Mouse (Mus musculus): Measurements from ENCODE around the gene Ric8b.
A peak's percentile ranks its signal among the peaks of the same experiment; 100 is the strongest.

Gene Ric8b

GRCm38 (mm10) chr10:84916810-84917730 lies at the start of gene Ric8b:
Ric8b (plus strand) TSS chr10:84917616.
- peak; percentile 95 for ATAC-seq (ENCODE audit: low TSS enrichment)

GRCm38 (mm10) chr10:84871285-84871684 lies 46.1 kb upstream of the Ric8b start:
- ATAC-seq (ENCODE audit: low TSS enrichment): no peak

DNA sequence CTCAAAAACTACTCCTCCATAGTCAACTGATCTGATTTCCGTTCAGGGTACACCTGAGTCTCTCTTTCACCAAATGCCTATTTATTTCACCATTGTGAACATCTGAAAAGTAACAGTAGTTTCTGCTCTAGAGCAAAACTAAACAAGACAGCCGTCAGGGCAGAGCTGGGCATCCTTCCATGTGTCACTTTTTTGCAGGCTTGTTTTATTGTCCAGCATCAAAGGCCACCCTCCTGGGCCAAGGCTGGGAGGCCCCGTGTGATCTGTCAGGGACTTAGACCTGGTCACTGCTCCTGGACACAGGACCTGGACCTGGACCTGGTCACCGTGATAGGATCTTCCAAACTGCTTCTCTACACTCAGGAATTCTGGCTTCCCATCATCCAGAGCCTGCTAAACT lies 45.5 kb upstream of the Ric8b start:
- ATAC-seq (ENCODE audit: low TSS enrichment): no peak

GRCm38 (mm10) chr10:84879823-84880571 lies 37.4 kb upstream of the Ric8b start:
- no peak for ATAC-seq (ENCODE audit: low TSS enrichment)

DNA sequence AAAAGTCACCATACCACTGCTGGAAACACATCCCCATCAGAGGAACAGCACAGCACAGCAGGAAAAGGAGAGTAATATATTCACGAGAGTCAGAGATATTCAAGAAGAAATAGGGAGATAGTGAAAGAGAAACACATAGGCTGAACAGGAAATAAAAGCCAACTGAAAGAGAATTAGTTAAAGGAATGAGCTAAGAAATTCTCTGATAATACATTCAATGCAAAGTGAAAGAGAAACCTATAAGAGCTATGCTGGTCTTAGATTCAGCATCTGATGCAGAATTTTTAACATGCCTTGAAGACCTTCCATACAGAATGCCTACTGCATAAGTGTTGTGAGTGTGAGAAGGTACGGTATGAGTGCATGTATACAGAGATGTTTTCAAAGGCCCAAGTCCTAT lies 34.9 kb upstream of the Ric8b start:
- no peak for ATAC-seq (ENCODE audit: low TSS enrichment)

DNA sequence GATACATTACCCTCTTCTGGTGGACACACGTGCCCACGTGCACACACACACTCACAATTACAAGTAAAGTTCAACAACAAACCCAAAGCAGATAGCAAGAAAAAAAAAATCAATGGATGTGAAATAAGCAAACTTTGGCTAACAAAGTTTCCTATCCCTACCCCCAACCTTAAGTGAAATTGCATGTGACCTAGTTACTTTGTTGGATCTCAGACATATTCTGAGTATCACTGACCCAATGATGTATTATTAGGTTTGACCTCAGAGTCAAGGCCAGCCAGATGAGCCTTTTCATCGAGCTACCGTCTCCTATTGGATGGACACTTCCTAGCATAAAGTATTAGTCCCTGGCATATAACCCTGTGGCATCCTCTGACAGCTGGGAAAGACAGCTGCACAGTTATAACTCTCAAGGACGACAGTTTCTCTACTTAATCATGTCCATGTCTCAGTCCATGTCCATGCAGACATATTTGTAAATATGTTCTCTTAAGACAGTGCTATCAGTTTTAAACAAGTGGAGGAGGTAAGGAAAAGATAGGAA lies 32.0 kb upstream of the Ric8b start:
- no peak for ATAC-seq (ENCODE audit: low TSS enrichment)

- no peak for ATAC-seq (ENCODE audit: low TSS enrichment)
Measured at GRCm38 (mm10) chr10:84886221-84886627, 31.2 kb upstream of the Ric8b start.

DNA sequence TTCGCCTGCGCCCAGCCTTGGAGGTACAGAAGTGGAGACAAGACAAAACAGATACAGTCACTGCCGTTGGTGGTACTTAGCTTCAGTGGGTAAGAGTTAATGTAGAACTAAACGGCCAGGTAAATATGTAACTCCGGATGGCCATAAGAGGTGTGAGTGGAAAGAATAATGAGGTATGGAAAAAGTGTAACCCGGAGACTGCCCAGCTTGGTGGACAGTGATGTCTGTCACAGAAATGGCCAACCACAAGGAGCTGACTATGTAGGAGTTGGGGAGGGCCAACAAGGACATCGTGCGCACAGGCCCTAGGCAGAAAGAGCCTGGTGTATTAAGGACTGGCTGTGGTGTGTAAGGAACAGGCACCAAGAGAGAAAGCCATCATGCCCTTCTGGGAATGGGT lies 30.6 kb upstream of the Ric8b start:
- no peak for ATAC-seq (ENCODE audit: low TSS enrichment)

DNA sequence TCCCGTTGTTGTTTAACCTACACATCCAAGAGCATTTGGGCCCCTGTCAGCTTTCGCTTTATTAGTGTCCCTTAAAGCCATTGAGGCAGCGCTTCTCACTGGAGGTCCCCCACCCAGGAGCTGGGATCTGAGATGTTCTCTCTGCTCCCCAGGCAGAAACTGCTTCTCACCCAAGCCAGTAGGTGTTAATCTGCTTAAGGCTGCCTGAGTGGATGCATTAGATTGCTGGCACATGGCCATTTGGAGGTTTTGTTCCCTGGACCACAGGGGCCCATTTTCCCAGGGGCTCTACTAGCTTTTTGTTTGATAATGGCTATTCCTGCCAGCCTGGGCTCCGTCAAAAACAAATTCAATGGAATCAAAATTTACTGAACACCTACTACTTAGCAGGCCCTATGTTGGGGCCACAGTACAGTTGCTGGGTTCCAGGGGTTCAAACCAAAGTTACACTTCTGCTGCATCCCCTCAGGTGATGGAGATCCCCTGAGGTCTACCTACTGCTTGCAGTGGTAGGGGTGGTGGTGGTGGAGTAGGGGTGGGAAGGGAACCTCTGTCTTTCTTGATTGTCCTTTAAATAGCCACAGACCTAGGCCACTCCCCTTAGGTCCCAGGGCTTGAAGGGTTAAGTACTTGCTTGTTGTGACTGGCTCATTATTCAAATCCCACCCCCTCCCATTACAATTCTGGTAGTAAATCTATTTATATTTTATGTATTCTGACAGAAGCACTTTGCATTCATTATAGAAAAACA lies 28.1 kb upstream of the Ric8b start:
- no peak for ATAC-seq (ENCODE audit: low TSS enrichment)

DNA sequence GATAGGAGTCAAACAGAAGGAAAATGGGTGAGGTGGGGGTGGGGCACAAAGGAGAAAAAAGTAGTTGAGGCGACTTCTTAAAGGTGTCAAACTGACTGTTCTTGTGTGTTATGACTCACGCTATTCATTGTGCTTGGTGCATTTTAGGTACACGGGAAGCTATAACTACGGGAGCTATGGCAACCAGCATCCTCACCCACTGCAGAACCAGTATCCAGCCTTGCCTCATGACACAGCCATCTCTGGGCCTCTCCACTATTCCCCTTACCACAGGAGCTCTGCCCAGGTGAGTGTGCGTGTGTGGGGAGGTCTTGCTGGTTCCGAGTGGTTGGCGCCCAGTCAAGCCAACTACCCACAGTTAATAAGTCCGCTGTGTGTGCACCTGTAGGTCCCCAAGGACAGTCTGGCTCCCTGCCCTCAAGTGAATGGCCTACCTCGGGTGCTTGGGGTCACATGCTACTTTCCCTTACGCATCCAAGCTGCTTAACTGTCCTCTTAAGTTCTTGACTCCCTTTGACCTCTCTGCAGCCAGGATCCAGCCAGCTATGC lies 21.5 kb upstream of the Ric8b start:
- ATAC-seq (ENCODE audit: low TSS enrichment): peak; percentile 82

GRCm38 (mm10) chr10:84896941-84897930 lies 20.2 kb upstream of the Ric8b start:
- peak; percentile 80 for ATAC-seq (ENCODE audit: low TSS enrichment)

DNA sequence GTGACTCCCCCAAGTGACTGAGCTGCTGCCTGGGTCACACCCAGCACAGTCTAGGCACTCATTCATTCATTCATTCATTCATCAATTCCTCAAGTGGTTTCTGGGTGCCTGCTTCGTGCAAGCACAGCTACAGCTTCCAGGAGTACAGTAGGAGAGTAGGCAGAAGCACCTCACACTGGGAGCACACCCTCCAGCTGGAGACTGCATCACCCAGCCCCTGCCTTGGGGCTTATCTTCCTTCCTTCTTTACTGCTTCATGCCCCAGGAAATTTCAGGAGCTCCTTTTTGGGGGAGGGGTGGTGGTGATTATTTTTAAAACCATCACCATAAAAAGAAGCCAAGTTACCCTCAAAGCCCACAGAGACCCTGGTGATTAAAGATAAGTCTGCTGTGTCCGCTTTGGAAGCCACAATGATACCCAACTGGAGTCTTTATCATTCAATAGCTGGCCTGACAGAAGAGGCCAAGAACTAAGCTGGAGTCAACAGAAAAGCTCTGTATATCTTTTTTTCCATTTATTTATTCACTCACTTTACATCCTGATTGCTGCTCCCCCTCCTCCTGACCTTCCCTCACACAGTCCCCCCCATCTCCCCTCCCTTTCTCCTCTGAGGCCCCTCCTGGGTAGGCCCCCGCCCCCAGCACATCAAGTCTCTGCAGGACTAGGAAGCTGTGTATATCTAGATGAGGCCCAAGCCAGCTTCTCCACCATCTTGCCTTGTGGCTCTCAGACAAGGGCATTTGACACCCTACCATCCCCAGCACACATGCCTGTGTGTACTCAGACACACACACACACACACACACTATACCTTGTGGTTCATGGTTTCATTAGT lies 19.1 kb upstream of the Ric8b start:
- no peak for ATAC-seq (ENCODE audit: low TSS enrichment)

GRCm38 (mm10) chr10:84901676-84902075 lies 15.7 kb upstream of the Ric8b start:
- no peak for ATAC-seq (ENCODE audit: low TSS enrichment)

- ATAC-seq (ENCODE audit: low TSS enrichment): no peak
Measured at GRCm38 (mm10) chr10:84902213-84902612, 15.2 kb upstream of the Ric8b start.

DNA sequence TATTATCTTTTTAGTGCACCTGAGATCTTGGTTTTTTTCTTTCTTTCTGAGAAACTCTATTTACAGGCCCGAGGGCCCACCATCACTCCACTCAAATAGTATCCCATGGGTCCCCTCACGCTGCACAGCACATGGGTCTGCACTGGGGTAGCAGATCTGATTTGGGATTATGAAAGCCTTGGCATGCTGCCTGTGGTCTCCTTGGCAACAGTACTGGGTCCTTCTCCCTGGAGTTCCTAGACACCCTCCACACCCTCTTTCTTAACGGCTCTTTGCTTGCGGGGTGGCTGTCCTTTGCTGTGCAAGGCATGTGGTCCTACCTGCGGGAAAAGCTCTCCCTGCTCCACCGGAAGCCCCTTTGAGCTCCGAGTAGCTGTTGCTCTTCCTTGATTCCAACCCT lies 14.1 kb upstream of the Ric8b start:
- ATAC-seq (ENCODE audit: low TSS enrichment): peak; percentile 44

GRCm38 (mm10) chr10:84903742-84904141 lies 13.7 kb upstream of the Ric8b start:
- ATAC-seq (ENCODE audit: low TSS enrichment): peak; percentile 71

DNA sequence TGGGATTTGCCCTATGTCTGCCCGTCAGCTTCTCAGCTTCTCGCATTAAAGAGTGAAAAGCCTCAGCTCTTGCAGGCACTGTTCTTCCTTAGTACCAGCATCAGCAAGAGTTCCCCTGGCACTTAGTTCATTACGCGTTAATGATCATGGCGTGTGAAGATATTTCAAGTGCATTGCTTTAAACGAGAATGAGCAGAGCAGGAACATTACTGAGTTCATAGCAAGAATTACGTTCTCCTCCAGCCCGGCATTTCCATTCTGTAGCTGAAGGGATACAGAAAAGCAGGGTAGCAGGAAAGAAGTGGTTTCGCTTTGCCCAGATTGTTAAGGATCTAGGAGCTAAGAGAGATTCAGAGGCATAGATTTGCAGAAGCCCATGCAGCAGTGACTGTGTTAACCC lies 10.5 kb upstream of the Ric8b start:
- peak; percentile 32 for ATAC-seq (ENCODE audit: low TSS enrichment)

- no peak for ATAC-seq (ENCODE audit: low TSS enrichment)
Measured at GRCm38 (mm10) chr10:84908006-84908405, 9.4 kb upstream of the Ric8b start.

DNA sequence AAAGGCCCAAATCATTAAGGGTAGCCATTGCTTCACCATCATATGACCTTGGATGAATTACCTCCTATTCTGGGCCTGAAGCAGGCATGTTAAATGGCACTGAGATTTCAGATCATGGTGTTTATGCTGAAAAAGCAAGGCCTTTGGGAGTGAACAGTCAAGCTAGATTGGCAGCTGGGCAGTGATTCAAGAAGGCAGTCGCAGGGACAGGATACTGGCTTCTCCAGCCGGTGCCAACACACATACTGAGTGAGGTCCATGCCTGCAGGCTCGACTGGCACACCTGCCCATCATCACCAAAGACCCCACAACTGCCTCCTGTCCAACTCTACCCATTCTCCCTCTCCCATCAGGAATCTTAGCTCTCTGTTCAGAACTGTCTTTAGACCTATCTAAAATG lies 8.9 kb upstream of the Ric8b start:
- no peak for ATAC-seq (ENCODE audit: low TSS enrichment)

Measured in frontal cortex, adult (tissue).